Mouse (Mus musculus): ENCODE data around the gene Actl10. TPM values are rescaled to one million over a fixed set of nuclear protein-coding genes. Genes with fewer than 3 reads are reported as not detected.

The Actl10 gene
- polyA plus RNA-seq, 1 experiment from 2014 or later, result not detected

DNA sequence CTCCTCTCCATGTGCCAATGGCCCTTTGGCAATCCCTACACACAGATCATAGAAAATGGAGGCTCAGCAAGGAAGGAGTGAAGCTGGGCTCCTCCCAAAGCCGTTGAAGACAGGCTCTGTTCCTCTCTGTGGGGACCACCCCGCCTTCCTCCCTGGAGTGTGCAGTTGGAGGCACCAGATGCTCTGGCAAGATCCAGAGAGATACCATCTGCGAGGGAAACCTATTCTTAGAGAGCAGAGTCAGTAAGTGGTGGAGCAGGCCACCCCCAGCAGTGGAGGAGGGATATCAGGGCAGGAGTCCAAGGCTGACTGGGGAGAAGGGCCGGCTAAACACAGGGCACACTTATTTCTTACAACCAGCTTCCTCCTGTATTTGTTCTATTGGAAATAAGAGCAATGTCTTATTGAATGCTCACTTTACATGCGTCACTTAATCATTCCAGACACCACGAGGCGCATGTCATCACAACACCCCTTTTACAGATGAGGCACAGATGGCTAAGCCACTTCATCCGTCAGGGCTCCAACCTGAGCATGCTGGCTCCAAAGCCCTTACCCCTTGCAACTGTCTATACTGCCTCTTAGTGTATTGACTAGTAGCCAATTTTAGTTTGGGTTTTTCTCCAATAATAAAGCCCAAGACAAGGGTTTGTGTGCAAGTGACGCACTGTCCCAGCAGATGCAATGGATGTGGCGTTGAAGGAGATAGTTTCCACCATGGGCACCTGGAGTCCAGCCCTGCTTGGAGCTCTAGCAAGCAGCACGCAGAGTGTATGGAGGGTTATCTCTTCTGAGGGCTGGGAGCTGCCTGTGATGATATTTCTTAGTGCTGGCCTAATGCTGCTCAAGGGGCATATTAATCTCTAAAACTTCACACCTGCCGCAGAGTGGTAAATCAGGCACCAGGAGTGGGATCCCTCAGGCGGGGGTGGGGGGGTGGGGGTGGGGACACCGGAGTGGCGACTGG is 32.6 kb downstream of the Actl10 start:
- Histone ChIP-seq H3K9me3 (ENCODE audit: control insufficient read depth, low read length) (no peaks in the 10 kb centered on the region), H3K9ac (ENCODE audit: low read depth, low read length) (no peak overlapping the region), H3K4me2 (ENCODE audit: low read depth, low read length) (no peak overlapping the region), H3K4me1 (ENCODE audit: control insufficient read depth, insufficient read depth, low read length) (0 out of 2 replicates have a peak, but pooled peaks cover 3% of the 10 kb centered on the region), H3K27ac (ENCODE audit: low read length) (no peak overlapping the region), H3K4me3 (ENCODE audit: low read length) (no peak overlapping the region), H3K36me3 (ENCODE audit: control insufficient read depth, insufficient read depth, low read length) (no peaks in the 10 kb centered on the region), H3K27me3 (replicated peaks; ENCODE audit: control insufficient read depth, insufficient read depth, low read length) (no peaks in the 10 kb centered on the region)
- WGBS, result 58% methylated on average over 15 of the region's 15 CpGs
- peak; percentile 70 for ATAC-seq

DNA sequence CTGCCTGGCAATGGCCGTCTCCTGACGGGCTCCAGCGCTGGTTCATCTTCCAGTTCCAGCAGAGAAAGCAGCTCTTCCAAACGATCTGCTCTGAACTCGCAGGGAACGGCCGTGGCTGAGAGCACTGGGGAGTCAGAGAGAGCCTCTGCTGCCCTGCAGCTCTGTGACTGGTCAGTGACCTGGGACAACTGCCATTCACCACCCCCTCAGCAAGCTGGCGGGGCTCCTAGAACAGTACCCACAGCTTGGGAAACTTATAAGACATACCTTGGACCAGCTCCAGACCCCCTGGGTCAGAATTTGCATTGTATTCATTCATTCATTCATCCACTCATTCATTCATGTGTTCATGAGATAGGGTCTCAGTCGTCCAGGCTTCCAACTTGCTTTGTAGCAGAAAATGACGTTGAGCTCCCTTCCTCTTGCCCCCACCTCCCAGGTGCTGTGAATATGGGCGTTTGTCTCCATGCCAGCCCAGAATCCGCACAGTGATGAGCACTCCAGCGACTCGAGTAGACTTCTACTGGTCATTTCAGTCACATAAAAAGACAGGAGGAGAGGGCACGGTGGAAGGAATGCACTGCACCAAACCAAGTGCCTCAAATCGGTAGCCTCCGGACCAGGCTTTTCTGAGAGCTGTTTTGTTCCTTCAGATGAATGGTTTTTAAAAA is 33.5 kb downstream of the Actl10 start:
- 69% methylated on average over 17 of the region's 17 CpGs for WGBS

DNA sequence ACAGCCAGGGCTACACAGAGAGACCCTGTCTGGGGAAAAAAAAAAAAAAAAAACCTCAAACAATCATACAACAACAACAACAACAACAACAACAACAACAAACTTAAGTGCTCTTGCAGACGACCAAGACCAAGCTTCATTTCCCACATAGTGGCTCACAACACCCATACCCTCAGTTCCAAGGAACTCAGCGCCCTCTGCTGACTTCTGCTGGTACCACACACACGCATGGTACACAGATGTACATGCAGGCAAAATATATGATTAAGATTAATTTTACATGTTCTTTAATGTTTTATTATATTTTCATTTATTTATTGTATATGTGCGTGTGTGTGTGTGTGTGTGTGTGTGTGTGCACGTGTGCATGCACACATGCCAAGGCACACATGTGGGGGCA is 34.8 kb downstream of the Actl10 start:
- Histone ChIP-seq H3K4me2 (ENCODE audit: low read depth, low read length) (no peak overlapping the region), H3K9me3 (ENCODE audit: control insufficient read depth, low read length) (no peaks in the 10 kb centered on the region), H3K4me1 (ENCODE audit: control insufficient read depth, insufficient read depth, low read length) (no peaks in the 10 kb centered on the region), H3K27me3 (replicated peaks; ENCODE audit: control insufficient read depth, insufficient read depth, low read length) (no peaks in the 10 kb centered on the region), H3K9ac (ENCODE audit: low read depth, low read length) (no peak overlapping the region), H3K4me3 (ENCODE audit: low read length) (no peak overlapping the region), H3K36me3 (ENCODE audit: control insufficient read depth, insufficient read depth, low read length) (no peaks in the 10 kb centered on the region), H3K27ac (ENCODE audit: low read length) (no peak overlapping the region)
- ATAC-seq, result no peak
- WGBS, result 78% methylated on average over 5 of the region's 5 CpGs

More for the DNA sequence above, 33.5 kb downstream of the Actl10 start:
- Histone ChIP-seq H3K9me3 (ENCODE audit: control insufficient read depth, low read length) (no peaks in the 10 kb centered on the region), H3K4me1 (ENCODE audit: control insufficient read depth, insufficient read depth, low read length) (0 out of 2 replicates have a peak, but pooled peaks cover 3% of the 10 kb centered on the region), H3K9ac (ENCODE audit: low read depth, low read length) (no peak overlapping the region), H3K4me2 (ENCODE audit: low read depth, low read length) (no peak overlapping the region), H3K4me3 (ENCODE audit: low read length) (no peak overlapping the region), H3K27me3 (replicated peaks; ENCODE audit: control insufficient read depth, insufficient read depth, low read length) (no peaks in the 10 kb centered on the region), H3K27ac (ENCODE audit: low read length) (no peak overlapping the region), H3K36me3 (ENCODE audit: control insufficient read depth, insufficient read depth, low read length) (no peaks in the 10 kb centered on the region)
- ATAC-seq, result no peak

DNA sequence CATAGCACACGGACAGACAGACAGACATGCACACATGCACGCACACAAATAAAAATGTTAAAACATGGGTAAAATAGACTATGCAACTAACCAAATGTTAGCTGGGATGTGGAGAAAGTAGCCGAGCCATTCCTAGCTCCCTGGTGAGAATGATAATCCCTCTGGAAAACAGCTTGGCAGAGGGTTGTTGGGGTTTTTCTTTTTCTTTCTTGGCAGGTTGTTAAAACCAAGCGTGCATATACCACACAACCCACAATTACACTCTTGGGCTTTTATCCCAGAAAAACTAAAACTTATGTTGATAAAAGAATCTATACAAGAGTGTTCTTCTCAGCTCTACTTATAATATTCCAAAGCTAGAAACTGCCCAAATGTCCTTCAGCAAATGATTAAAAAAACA is 37.5 kb downstream of the Actl10 start:
- no peaks in the 10 kb centered on the region for H3K27me3 ChIP-seq (replicated peaks; ENCODE audit: control insufficient read depth, insufficient read depth, low read length)
- ATAC-seq, result no peak
- H3K36me3 ChIP-seq (ENCODE audit: control insufficient read depth, insufficient read depth, low read length), result no peaks in the 10 kb centered on the region
- no peak overlapping the region for H3K4me3 ChIP-seq (ENCODE audit: low read length)
- H3K4me2 ChIP-seq (ENCODE audit: low read depth, low read length), result no peak overlapping the region
- H3K27ac ChIP-seq (ENCODE audit: low read length), result no peak overlapping the region
- no peaks in the 10 kb centered on the region for H3K9me3 ChIP-seq (ENCODE audit: control insufficient read depth, low read length)
- H3K9ac ChIP-seq (ENCODE audit: low read depth, low read length), result no peak overlapping the region
- no peaks in the 10 kb centered on the region for H3K4me1 ChIP-seq (ENCODE audit: control insufficient read depth, insufficient read depth, low read length)
- WGBS, result 86% methylated on average over 4 of the region's 4 CpGs

DNA sequence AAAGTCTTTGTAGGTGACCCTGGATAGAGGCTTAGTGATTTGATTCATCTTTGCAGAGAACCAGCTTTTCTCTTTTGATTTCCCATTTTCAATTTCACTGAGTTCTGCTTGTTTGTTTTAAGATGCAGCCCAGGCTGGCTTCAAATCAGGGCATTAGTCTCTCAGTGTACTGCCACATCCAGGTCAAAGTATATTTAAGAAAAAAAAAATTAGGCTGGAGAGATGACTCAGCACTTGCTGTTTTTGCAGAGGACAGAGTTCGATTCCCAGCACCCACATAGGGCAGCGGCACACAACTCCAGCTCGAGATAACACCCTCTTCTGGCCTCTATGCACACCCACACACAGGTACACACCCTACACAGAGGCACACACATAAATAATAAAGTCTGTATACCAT is 39.7 kb downstream of the Actl10 start:
- WGBS, result 75% methylated on average over 3 of the region's 3 CpGs
- no peaks in the 10 kb centered on the region for H3K36me3 ChIP-seq (ENCODE audit: control insufficient read depth, insufficient read depth, low read length)
- H3K27ac ChIP-seq (ENCODE audit: low read length), result no peak overlapping the region
- no peak overlapping the region for H3K4me2 ChIP-seq (ENCODE audit: low read depth, low read length)
- no peaks in the 10 kb centered on the region for H3K9me3 ChIP-seq (ENCODE audit: control insufficient read depth, low read length)
- no peak for ATAC-seq
- H3K27me3 ChIP-seq (replicated peaks; ENCODE audit: control insufficient read depth, insufficient read depth, low read length), result no peaks in the 10 kb centered on the region
- no peak overlapping the region for H3K4me3 ChIP-seq (ENCODE audit: low read length)
- no peaks in the 10 kb centered on the region for H3K4me1 ChIP-seq (ENCODE audit: control insufficient read depth, insufficient read depth, low read length)
- H3K9ac ChIP-seq (ENCODE audit: low read depth, low read length), result no peak overlapping the region

DNA sequence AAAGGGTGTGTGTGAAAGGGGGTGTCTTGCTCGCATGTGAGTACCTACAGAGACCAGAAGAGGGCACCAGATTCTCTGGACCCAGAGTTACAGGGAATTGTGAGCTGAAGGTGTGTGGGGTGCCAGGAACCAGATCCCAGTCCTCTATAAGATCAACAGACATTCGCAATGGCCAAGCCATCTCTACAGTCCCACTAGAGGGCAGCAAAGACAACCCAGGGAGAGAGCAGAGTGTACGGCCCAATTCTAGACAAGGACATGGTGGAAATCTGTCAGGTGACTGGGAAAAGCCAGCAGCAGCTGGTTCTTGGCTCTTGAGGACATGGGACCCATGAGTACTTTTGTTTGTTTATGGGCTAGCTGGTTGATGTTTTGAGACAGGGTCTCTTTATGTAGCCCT is 41.4 kb downstream of the Actl10 start:
- Histone ChIP-seq H3K9me3 (ENCODE audit: control insufficient read depth, low read length) (no peaks in the 10 kb centered on the region), H3K27me3 (replicated peaks; ENCODE audit: control insufficient read depth, insufficient read depth, low read length) (no peaks in the 10 kb centered on the region), H3K9ac (ENCODE audit: low read depth, low read length) (no peak overlapping the region), H3K4me1 (ENCODE audit: control insufficient read depth, insufficient read depth, low read length) (no peaks in the 10 kb centered on the region), H3K4me3 (ENCODE audit: low read length) (no peak overlapping the region), H3K27ac (ENCODE audit: low read length) (no peak overlapping the region), H3K36me3 (ENCODE audit: control insufficient read depth, insufficient read depth, low read length) (no peaks in the 10 kb centered on the region), H3K4me2 (ENCODE audit: low read depth, low read length) (no peak overlapping the region)
- WGBS, result 71% methylated on average over 3 of the region's 3 CpGs
- no peak for ATAC-seq

DNA sequence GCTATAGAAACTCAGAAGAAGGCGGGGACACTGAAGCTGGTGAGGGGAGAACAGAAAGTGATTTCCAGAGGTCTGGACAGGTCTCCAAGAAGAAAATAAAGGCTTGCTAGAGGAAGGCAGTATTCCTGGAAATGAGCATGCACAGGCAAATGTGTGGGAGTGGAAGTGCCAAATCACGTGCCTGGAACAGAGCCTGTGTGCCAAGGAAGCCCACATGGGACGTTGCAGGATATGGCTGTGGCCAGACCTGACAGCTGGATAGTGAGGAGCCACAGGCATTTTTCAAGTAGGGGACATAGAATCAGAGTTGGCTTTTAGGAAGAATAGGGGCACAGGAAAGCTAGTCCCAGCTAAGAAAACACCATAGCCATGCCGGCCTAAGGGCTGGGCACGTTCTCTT is 44.2 kb downstream of the Actl10 start:
- no peak overlapping the region for H3K27ac ChIP-seq (ENCODE audit: low read length)
- no peak overlapping the region for H3K4me3 ChIP-seq (ENCODE audit: low read length)
- no peaks in the 10 kb centered on the region for H3K4me1 ChIP-seq (ENCODE audit: control insufficient read depth, insufficient read depth, low read length)
- WGBS, result 88% methylated on average over 5 of the region's 5 CpGs
- no peaks in the 10 kb centered on the region for H3K9me3 ChIP-seq (ENCODE audit: control insufficient read depth, low read length)
- H3K36me3 ChIP-seq (ENCODE audit: control insufficient read depth, insufficient read depth, low read length), result no peaks in the 10 kb centered on the region
- no peak for ATAC-seq
- H3K4me2 ChIP-seq (ENCODE audit: low read depth, low read length), result no peak overlapping the region
- H3K27me3 ChIP-seq (replicated peaks; ENCODE audit: control insufficient read depth, insufficient read depth, low read length), result no peaks in the 10 kb centered on the region
- no peak overlapping the region for H3K9ac ChIP-seq (ENCODE audit: low read depth, low read length)

DNA sequence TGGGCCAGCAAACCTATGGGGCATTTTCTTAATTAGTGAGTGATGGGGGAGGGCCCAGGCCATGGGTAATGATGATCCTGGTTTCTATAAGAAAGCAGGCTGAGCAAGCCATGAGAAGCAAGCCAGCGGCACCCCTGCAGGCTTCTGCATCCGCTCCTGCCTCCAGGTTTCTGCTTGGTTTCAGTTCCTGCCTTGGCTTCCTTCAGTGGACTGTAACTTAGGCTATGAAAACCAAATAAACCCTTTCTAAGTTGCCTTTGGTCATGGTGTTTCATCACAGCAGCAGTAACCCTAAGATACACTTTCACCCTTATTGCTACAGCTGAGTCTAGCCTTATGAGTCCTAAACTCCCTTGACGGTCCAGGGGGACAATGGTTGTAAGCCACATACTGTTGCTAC is 45.8 kb downstream of the Actl10 start:
- Histone ChIP-seq H3K36me3 (ENCODE audit: control insufficient read depth, insufficient read depth, low read length) (no peaks in the 10 kb centered on the region), H3K27ac (ENCODE audit: low read length) (no peak overlapping the region), H3K4me1 (ENCODE audit: control insufficient read depth, insufficient read depth, low read length) (no peaks in the 10 kb centered on the region), H3K4me2 (ENCODE audit: low read depth, low read length) (no peak overlapping the region), H3K27me3 (replicated peaks; ENCODE audit: control insufficient read depth, insufficient read depth, low read length) (no peaks in the 10 kb centered on the region), H3K4me3 (ENCODE audit: low read length) (no peak overlapping the region), H3K9me3 (ENCODE audit: control insufficient read depth, low read length) (no peaks in the 10 kb centered on the region), H3K9ac (ENCODE audit: low read depth, low read length) (no peak overlapping the region)
- 88% methylated on average over 3 of the region's 3 CpGs for WGBS
- ATAC-seq, result no peak

DNA sequence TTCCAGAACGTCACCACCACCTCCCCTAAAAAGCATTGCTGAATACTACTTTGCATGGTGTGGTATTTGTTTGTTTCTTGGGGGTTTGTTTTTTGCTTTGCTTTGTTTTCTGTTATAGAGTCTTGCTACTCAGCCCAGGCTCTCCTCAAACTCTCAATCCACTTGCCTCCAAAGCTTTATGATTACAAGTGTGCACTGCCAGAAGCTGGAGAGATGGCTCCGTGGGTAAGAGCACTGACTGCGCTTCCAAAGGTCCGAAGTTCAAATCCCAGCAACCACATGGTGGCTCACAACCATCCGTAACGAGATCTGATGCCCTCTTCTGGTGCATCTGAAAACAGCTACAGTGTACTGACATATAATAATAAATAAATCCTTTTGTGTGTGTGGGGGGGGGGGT is 49.0 kb downstream of the Actl10 start:
- no peak overlapping the region for H3K9ac ChIP-seq (ENCODE audit: low read depth, low read length)
- H3K27ac ChIP-seq (ENCODE audit: low read length), result no peak overlapping the region
- no peaks in the 10 kb centered on the region for H3K27me3 ChIP-seq (replicated peaks; ENCODE audit: control insufficient read depth, insufficient read depth, low read length)
- no peak for ATAC-seq
- H3K4me2 ChIP-seq (ENCODE audit: low read depth, low read length), result no peak overlapping the region
- H3K4me3 ChIP-seq (ENCODE audit: low read length), result no peak overlapping the region
- H3K36me3 ChIP-seq (ENCODE audit: control insufficient read depth, insufficient read depth, low read length), result no peaks in the 10 kb centered on the region
- H3K9me3 ChIP-seq (ENCODE audit: control insufficient read depth, low read length), result no peaks in the 10 kb centered on the region
- H3K4me1 ChIP-seq (ENCODE audit: control insufficient read depth, insufficient read depth, low read length), result peaks cover 3% of the 10 kb centered on the region; the same call in 1 of the 2 replicates
- 68% methylated on average over 6 of the region's 6 CpGs for WGBS
